Mouse (Mus musculus) bone marrow macrophage, adult 2 months (primary cell): ENCODE results near the gene Rbpjl.

ENCODE experiments used
- CTCF ChIP-seq: IDR thresholded peaks from 2 replicates; pipeline ENCODE4 v1.5.1; 2012; ENCODE audit warnings: low read depth, mild to moderate bottlenecking, low read length, moderate library complexity
- POLR2A ChIP-seq: IDR thresholded peaks from 2 replicates; pipeline ENCODE4 v1.6.1; 2012; ENCODE audit warnings: mild to moderate bottlenecking, low read depth, low read length, borderline replicate concordance

DNA sequence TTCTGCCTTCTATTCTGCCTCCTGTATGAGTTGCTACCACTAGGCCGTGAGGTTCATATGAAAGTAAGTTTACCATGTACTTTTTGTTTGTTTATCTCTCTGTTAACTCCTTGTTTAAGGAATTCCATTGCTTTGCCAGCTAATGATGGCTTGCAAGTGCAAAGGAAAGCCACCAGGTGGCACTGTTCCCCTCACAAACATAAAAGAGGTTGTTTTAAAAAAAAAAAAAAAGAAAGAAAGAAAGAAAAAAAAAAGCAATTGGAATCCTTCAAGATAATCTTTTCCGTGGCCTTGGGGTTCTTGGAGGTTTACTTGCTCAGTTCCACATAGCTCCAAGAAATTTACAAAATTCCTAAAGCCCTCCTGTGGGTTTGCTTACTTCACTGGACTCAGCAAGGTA lies 14.3 kb downstream of the Rbpjl start:
- no peak for TF ChIP-seq POLR2A
- TF ChIP-seq CTCF = no peak
